Mouse (Mus musculus): ENCODE measurements at regions not wholly inside any gene's neighbourhood (a gene's known extent, or its start where the extent isn't known, plus 50 kb on each side); places are given as distances from the start of the nearest gene placed in this dataset.

DNA sequence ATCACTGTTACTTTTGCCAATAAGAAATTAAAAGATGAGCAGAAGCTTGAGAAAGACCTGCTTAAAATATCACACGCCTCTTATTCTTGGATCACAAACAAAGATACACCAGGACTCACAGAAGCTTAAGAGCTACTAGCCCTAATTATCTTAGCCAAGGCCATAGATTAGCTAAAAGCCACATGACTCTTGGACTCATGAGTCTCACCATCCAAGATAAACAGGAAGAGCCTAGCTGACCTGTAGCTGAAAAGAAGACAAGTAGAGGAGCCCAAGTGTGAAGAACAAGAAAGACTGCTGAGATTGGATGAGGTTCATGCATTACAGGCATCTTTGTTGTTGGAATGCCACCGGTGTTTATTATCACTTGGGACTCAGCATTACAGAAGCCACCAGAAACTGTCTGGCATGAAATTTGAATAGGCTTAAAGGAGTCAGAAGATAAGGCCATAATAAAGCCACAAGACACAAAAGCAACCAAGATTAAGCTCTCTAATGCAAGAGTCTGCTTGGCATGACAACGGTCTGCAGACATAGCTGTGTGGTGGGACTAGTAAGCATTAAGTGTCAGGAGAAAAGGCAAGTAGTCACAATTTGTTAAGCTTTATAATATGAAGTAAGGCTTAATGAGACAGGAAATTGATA lies 63.8 kb upstream of the Asb5 start:
- TF ChIP-seq CTCF (IDR thresholded peaks at IDR 0.05; ENCODE audit: low read depth, low read length) (no peak), TAL1 (conservative IDR thresholded peaks at IDR 0.05; ENCODE audit: low read depth, low read length) (no peak), GATA1 (IDR thresholded peaks at IDR 0.05; ENCODE audit: borderline replicate concordance, low read length) (no peak), POLR2AphosphoS5 (IDR thresholded peaks at IDR 0.05; ENCODE audit: insufficient replicate concordance, low read depth, low read length) (no peak)
